Mouse (Mus musculus): Measurements from ENCODE around the gene D630036H23Rik. TPM values are rescaled to one million over a fixed set of nuclear protein-coding genes. Genes with fewer than 3 reads are reported as not detected.
"Not testable (repeated sequence)": the region's sequence is repeated elsewhere in the genome, so short reads cannot be mapped to it uniquely, and the experiment has no call there.

The D630036H23Rik gene
- polyA plus RNA-seq (2015; fragmentation: Nextera tagmentation; extraction: Ambion mirVana) = 1.0 and 1.1 TPM in 2 replicates

DNA sequence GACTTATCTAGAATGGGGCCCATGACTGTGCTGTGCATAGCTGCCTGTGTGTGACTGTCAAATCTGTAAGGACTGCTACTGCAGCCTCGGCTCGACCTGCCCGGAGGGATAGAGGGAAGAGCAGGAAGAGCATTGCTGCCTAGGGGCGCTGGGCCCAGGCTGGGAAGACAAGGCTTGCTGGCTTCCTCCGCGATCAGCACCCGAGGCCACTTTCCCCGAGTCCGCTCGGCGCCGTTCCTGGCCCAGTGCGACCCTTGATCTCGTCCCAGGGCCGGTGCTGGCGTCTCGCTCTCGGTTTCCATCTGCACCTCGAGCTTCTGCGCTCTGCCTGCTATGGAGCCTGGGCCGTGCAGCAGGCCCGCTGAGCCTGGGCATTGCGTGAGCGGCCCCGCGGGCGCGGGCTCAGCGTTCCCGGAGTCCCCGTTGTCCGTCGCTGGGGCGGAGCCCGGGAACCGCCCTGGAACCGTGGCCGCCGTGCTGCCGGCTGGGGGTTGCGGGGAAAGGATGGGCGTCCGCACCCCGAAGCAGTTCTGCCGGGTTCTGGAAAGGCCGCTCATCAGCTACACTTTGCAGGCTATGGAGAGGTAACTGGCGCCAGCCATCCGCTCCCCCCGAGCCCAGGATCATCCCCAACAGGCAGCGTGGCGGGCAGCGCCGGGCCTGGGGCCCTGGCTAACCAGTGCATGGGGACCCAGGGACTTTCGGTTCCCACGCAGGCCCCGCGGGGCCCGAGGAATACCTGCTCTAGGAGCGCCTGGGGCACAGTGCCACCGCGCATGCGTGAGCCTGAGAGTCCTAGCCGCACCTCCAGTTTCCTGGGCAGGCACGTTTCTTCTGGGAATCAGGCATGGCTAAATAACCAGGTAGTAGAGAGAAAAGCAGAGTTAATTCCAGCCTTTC lies at the start of gene D630036H23Rik, which contains the start of gene Ispd:
D630036H23Rik (minus strand) TSS at position 741 of the 900 bp plus-strand sequence.
Ispd (plus strand) TSS at position 10 of the 900 bp plus-strand sequence.
- Histone ChIP-seq H3K4me2 (peak within 1 kb of the TSS; percentile 86), H3K36me3 (no peaks in the 10 kb centered on the region), H3K4me1 (peaks cover 24% of the 10 kb centered on the region), H3K9ac (peak within 1 kb of the TSS; percentile 92), H3K27ac (peak within 1 kb of the TSS; percentile 96), H3K4me3 (replicated peaks) (peak within 1 kb of the TSS; percentile 69), H3K9me3 (replicated peaks) (no peaks in the 10 kb centered on the region), H3K27me3 (no peaks in the 10 kb centered on the region)
- peak; percentile 95 for ATAC-seq (replicated peaks; ENCODE audit: low FRiP score)
- WGBS = under 1% methylated on average over 64 of the region's 64 CpGs

GRCm38 (mm10) chr12:36426163-36427045 lies 44.4 kb upstream of the D630036H23Rik start:
- Histone ChIP-seq H3K27ac (peak overlapping the region; percentile 24), H3K9me3 (replicated peaks) (no peaks in the 10 kb centered on the region), H3K36me3 (no peaks in the 10 kb centered on the region), H3K4me3 (replicated peaks) (no peak overlapping the region), H3K4me1 (peaks cover 16% of the 10 kb centered on the region), H3K4me2 (no peak overlapping the region), H3K9ac (no peak overlapping the region), H3K27me3 (no peaks in the 10 kb centered on the region)
- peak; percentile 76 for ATAC-seq (replicated peaks; ENCODE audit: low FRiP score)
- 42% methylated on average over 15 of the region's 15 CpGs for WGBS

DNA sequence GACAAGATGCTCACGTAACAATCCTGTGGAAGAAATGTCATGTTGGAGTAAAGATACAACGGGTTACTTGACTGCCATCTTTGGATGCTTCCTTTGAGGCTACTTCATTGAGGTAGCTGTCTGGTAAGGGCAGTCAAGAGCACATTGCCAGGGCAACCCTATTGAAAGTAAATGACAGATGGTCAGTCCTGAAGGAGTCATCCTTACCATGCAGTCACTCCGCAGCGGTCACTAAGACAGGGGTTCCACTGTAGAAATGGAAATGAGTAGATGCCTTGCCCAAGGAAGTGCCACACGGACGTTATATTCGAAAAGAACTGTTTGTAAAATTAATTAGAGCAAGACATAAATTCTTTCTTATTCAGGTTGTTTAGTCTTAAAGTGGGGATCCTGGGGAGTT lies 43.3 kb upstream of the D630036H23Rik start:
- no peak overlapping the region for H3K9ac ChIP-seq
- H3K4me3 ChIP-seq (replicated peaks) = no peak overlapping the region
- no peak overlapping the region for H3K27ac ChIP-seq
- H3K4me1 ChIP-seq = peaks cover 16% of the 10 kb centered on the region
- 85% methylated on average over 7 of the region's 7 CpGs for WGBS
- no peaks in the 10 kb centered on the region for H3K9me3 ChIP-seq (replicated peaks)
- no peak for ATAC-seq (replicated peaks; ENCODE audit: low FRiP score)
- H3K36me3 ChIP-seq = no peaks in the 10 kb centered on the region
- no peaks in the 10 kb centered on the region for H3K27me3 ChIP-seq
- H3K4me2 ChIP-seq = no peak overlapping the region

- 33% methylated on average over 10 of the region's 10 CpGs for WGBS
Measured at GRCm38 (mm10) chr12:36423677-36424076, 41.7 kb upstream of the D630036H23Rik start.

DNA sequence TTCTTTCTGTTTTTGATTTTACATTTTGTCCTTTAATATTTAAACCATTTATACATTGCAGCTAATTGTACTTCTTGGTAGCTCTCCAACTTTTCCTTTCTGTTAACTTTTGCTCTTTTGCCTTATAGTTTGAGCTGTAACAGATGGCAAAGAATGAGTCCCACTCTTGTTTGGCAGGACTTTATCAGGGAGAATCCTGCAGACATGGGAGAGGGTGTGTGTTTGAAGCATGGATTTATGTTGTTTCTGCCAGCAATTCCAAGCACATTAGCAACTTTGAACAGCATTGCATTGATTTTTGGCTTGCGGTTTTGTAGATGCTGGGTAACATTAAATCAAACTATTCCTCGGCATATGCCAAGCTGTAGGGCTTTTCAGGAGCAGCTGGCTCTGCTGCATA lies 13.1 kb upstream of the D630036H23Rik start:
- H3K4me3 ChIP-seq (replicated peaks) = no peak overlapping the region
- H3K9ac ChIP-seq = no peak overlapping the region
- H3K27me3 ChIP-seq = no peaks in the 10 kb centered on the region
- no peaks in the 10 kb centered on the region for H3K4me1 ChIP-seq
- 66% methylated on average over 2 of the region's 2 CpGs for WGBS
- 0 out of 2 replicates have a peak, but pooled peaks cover 10% of the 10 kb centered on the region for H3K9me3 ChIP-seq (replicated peaks)
- H3K4me2 ChIP-seq = no peak overlapping the region
- H3K36me3 ChIP-seq = peaks cover 13% of the 10 kb centered on the region
- no peak for ATAC-seq (replicated peaks; ENCODE audit: low FRiP score)
- H3K27ac ChIP-seq = peak overlapping the region; percentile 58

More at GRCm38 (mm10) chr12:36423677-36424076, 41.7 kb upstream of the D630036H23Rik start:
- Histone ChIP-seq H3K27ac (peak overlapping the region; percentile 54; the same call in 1 of the 2 replicates), H3K27me3 (no peaks in the 10 kb centered on the region), H3K9me3 (replicated peaks) (no peaks in the 10 kb centered on the region), H3K36me3 (no peaks in the 10 kb centered on the region), H3K4me1 (peaks cover 16% of the 10 kb centered on the region), H3K4me3 (replicated peaks) (no peak overlapping the region), H3K9ac (no peak overlapping the region), H3K4me2 (no peak overlapping the region)
- ATAC-seq (replicated peaks; ENCODE audit: low FRiP score) = peak; percentile 83

DNA sequence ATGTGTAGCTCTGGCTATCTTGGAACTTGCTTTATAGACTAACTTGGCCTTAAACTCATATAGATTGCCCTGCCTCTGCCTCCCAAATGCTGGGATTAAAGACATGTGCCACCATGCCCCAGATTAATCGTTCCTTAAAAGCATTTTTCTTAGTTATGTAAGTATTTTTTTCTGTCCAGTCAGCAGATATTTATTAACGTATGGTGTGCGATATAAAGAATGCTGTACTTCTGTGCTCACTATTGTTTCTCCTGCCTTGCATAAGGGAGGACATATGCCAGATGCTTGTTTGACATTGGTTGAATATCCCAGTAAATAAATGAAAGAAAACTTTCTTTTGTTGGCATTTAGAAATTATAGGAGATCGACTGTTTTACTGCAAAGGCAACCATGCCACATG lies 5.0 kb upstream of the D630036H23Rik start:
- no peak overlapping the region for H3K27ac ChIP-seq
- H3K4me2 ChIP-seq = no peak overlapping the region
- peaks cover 5% of the 10 kb centered on the region for H3K36me3 ChIP-seq
- H3K27me3 ChIP-seq = no peaks in the 10 kb centered on the region
- 92% methylated on average over 4 of the region's 4 CpGs for WGBS
- ATAC-seq (replicated peaks; ENCODE audit: low FRiP score) = no peak
- H3K4me1 ChIP-seq = 0 out of 2 replicates have a peak, but pooled peaks cover 9% of the 10 kb centered on the region
- H3K9me3 ChIP-seq (replicated peaks) = 0 out of 2 replicates have a peak, but pooled peaks cover 4% of the 10 kb centered on the region
- H3K9ac ChIP-seq = no peak overlapping the region
- H3K4me3 ChIP-seq (replicated peaks) = no peak overlapping the region

- Histone ChIP-seq H3K27ac (no peak overlapping the region), H3K27me3 (no peaks in the 10 kb centered on the region), H3K9me3 (replicated peaks) (no peaks in the 10 kb centered on the region), H3K4me1 (peaks cover 19% of the 10 kb centered on the region), H3K4me3 (replicated peaks) (no peak overlapping the region), H3K4me2 (no peak overlapping the region), H3K9ac (no peak overlapping the region), H3K36me3 (no peaks in the 10 kb centered on the region)
- no peak for ATAC-seq (replicated peaks; ENCODE audit: low FRiP score)
- WGBS = 58% methylated on average over 6 of the region's 6 CpGs
Measured at GRCm38 (mm10) chr12:36385386-36385785, 3.4 kb upstream of the D630036H23Rik start.

DNA sequence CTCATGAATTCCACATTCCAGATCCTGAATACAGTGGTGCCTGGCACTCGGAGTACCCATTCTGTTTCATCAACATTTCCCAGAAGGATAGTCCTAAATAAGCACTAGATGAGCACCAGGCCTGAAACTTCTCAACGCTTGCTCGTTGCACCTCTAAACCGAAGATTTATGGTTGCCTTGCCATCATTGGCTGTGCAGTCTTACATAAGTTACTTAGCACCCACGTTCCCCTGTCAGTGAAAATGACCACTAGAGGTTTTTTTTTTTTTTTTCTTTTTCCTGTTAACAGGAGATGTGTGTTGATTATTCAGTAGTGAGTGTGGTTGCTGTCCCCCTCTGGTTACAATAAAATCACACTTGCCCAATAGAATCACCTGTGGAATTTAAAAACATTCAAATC lies 1.2 kb downstream of the D630036H23Rik start:
- Histone ChIP-seq H3K4me1 (peaks cover 24% of the 10 kb centered on the region), H3K36me3 (no peaks in the 10 kb centered on the region), H3K4me3 (replicated peaks) (no peak overlapping the region), H3K9ac (no peak overlapping the region), H3K4me2 (peak overlapping the region; percentile 86), H3K27me3 (no peaks in the 10 kb centered on the region), H3K9me3 (replicated peaks) (no peaks in the 10 kb centered on the region), H3K27ac (no peak overlapping the region; the same call in 1 of the 2 replicates)
- ATAC-seq (replicated peaks; ENCODE audit: low FRiP score) = no peak
- 46% methylated on average over 5 of the region's 5 CpGs for WGBS

DNA sequence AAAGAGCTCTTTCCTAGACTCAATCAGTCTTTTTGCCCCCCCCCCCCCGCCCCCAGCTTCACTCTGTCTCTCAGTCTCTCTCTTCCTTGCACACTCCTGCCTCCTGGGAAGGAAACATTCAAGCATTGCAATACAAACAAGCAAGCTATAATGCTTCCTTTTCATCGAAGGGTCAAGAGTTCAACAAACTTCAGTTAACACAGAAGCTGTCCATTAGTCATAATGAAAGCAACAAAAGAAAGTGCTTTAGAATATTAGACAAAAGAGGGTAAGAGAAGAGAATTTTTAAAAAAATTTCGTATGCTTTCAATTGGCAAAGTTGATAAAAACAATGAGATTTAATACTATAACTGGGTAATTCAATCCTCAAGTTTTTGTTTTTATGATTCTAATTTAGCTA lies 1.7 kb downstream of the D630036H23Rik start:
- no peak for ATAC-seq (replicated peaks; ENCODE audit: low FRiP score)
- Histone ChIP-seq H3K4me1 (peaks cover 24% of the 10 kb centered on the region), H3K4me3 (replicated peaks) (no peak overlapping the region), H3K27me3 (no peaks in the 10 kb centered on the region), H3K27ac (no peak overlapping the region), H3K36me3 (no peaks in the 10 kb centered on the region), H3K9ac (no peak overlapping the region), H3K9me3 (replicated peaks) (no peaks in the 10 kb centered on the region), H3K4me2 (no peak overlapping the region)
- 57% methylated on average over 3 of the region's 3 CpGs for WGBS

GRCm38 (mm10) chr12:36376391-36376790 lies 5.6 kb downstream of the D630036H23Rik start:
- not testable (repeated sequence) for H3K9me3 ChIP-seq (replicated peaks); H3K27ac ChIP-seq; H3K36me3 ChIP-seq; H3K27me3 ChIP-seq; H3K4me2 ChIP-seq; H3K9ac ChIP-seq; H3K4me3 ChIP-seq (replicated peaks); ATAC-seq (replicated peaks; ENCODE audit: low FRiP score)
- WGBS = 80% methylated on average over 3 of the region's 4 CpGs
- peaks cover 14% of the 10 kb centered on the region for H3K4me1 ChIP-seq

DNA sequence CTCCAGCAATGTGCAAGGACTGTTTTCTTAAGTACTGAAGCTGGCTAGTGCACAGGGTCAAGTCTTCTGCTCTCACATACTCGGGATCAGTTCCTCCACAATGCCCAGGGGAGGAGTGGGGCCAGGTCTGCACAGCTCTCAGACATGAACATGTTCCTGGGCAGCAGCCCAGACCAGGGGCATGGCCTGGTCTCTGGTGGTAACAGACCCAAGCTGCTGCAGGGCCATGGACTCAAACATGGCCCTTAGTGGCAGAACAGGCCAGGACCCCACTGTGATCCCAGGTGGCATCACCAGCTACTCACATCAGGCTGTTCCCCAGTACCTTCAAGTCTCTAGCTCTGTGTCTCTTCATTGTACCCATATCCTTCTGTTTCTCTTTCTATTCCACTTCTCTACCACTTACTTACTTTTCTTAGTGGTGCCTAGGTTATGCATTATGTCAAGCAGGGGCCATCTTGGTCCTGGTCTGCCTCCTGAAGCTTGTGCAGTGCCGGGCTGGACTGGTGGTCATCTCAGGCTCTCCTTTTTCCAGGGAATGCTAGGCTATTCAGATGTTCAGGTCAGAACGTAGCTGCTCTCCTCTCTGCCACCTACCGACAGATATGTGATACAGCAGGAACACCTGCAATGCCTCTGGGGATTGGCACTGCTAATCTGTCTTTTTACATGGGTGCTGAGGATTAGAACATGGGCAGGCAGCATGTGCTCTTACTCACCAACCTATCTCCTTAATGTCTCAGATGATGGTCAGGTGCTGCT lies 8.6 kb downstream of the D630036H23Rik start:
- no peak for ATAC-seq (replicated peaks; ENCODE audit: low FRiP score)
- H3K9ac ChIP-seq = no peak overlapping the region
- H3K4me3 ChIP-seq (replicated peaks) = no peak overlapping the region
- H3K27me3 ChIP-seq = no peaks in the 10 kb centered on the region
- H3K4me2 ChIP-seq = no peak overlapping the region
- no peak overlapping the region for H3K27ac ChIP-seq
- WGBS = 51% methylated on average over 4 of the region's 4 CpGs
- H3K36me3 ChIP-seq = no peaks in the 10 kb centered on the region
- H3K9me3 ChIP-seq (replicated peaks) = no peaks in the 10 kb centered on the region
- H3K4me1 ChIP-seq = no peaks in the 10 kb centered on the region

Measured in kidney, embryonic 15.5 days (tissue).